Mouse (Mus musculus) heart, embryonic 13.5 days (tissue): ENCODE measurements around the gene Hira. TPM values are rescaled to one million over a fixed set of nuclear protein-coding genes. Genes with fewer than 3 reads are reported as not detected.
"Not testable (repeated sequence)": the region's sequence is repeated elsewhere in the genome, so short reads cannot be mapped to it uniquely, and the experiment has no call there.

Source experiments
- ATAC-seq: fragments of 200-750 bp; cut with Nextera tagmentation; 2 replicates; pipeline ENCODE4 v1.8.0; 2017; ENCODE audit warnings: moderate TSS enrichment; ENCODE audit not compliant: insufficient number of reproducible peaks, low FRiP score, low TSS enrichment; ENCODE audit errors: extremely low read depth
- H3K27ac ChIP-seq: fragments of 300-500 bp; sonication (generic); replicated peaks from 2 replicates; pipeline ENCODE4 v1.5.1; 2015; ENCODE audit warnings: moderate library complexity, mild to moderate bottlenecking, inconsistent platforms
- H3K27me3 ChIP-seq: fragments of 300-500 bp; sonication (generic); replicated peaks from 2 replicates; pipeline ENCODE4 v1.6.1; 2015; ENCODE audit warnings: mild to moderate bottlenecking, inconsistent platforms
- H3K36me3 ChIP-seq: fragments of 300-500 bp; sonication (generic); 2 replicates; pipeline ENCODE4 v1.6.1; 2015; ENCODE audit warnings: mild to moderate bottlenecking, inconsistent platforms
- H3K4me1 ChIP-seq: fragments of 300-500 bp; sonication (generic); 2 replicates; pipeline ENCODE4 v1.6.1; 2015; ENCODE audit warnings: inconsistent platforms
- H3K4me2 ChIP-seq: fragments of 300-500 bp; sonication (generic); 2 replicates; pipeline ENCODE4 v1.6.1; 2015; ENCODE audit warnings: inconsistent platforms, mild to moderate bottlenecking, moderate library complexity
- H3K4me3 ChIP-seq: fragments of 300-500 bp; sonication (generic); 2 replicates; pipeline ENCODE4 v1.5.1; 2015; ENCODE audit warnings: moderate library complexity, mild to moderate bottlenecking, inconsistent platforms
- H3K9ac ChIP-seq: fragments of 300-500 bp; sonication (generic); 2 replicates; pipeline ENCODE4 v1.6.1; 2015; ENCODE audit warnings: inconsistent platforms, mild to moderate bottlenecking, moderate library complexity
- H3K9me3 ChIP-seq: fragments of 300-500 bp; sonication (generic); 2 replicates; pipeline ENCODE4 v1.6.1; 2016; ENCODE audit warnings: inconsistent platforms
- WGBS: fragments of 180-500 bp; shearing (Covaris S2); methylation state at CpG from one replicate; pipeline ENCODE4 v1.1.7; 2015; ENCODE audit warnings: mixed read lengths; 5-methylcytosine and 5-hydroxymethylcytosine counted together
- polyA plus RNA-seq: library from polyadenylated mRNA; unstranded; fragments of >200 nt; fragmentation: Nextera tagmentation; extraction: Ambion mirVana; gene quantifications from 2 replicates; pipeline ENCODE4 v1.2.1, GENCODE M21; 2015

Hira gene
- polyA plus RNA-seq, 1 experiment from 2014 or later, result 11.0 TPM

- Histone ChIP-seq H3K27me3 (no peaks in the 10 kb centered on the region), H3K36me3 (no peaks in the 10 kb centered on the region), H3K9me3 (0 out of 2 replicates have a peak, but pooled peaks cover 6% of the 10 kb centered on the region), H3K4me1 (no peaks in the 10 kb centered on the region), H3K9ac (no peak overlapping the region), H3K4me2 (no peak overlapping the region), H3K4me3 (no peak overlapping the region), H3K27ac (no peak overlapping the region)
- no peak for ATAC-seq
- WGBS, result 62% methylated on average over 1 of the region's 1 CpGs
These were observed 16.7 kb upstream of the Hira start for GRCm38 (mm10) chr16:18860186-18860585.

GRCm38 (mm10) chr16:18870495-18870894 lies 6.3 kb upstream of the Hira start:
- ATAC-seq, H3K9ac ChIP-seq, H3K27me3 ChIP-seq, H3K9me3 ChIP-seq, H3K4me1 ChIP-seq, H3K4me2 ChIP-seq, H3K27ac ChIP-seq, H3K4me3 ChIP-seq: not testable (repeated sequence)
- 52% methylated on average over 1 of the region's 1 CpGs for WGBS
- peaks cover 52% of the 10 kb centered on the region for H3K36me3 ChIP-seq

- peak overlapping the region; percentile 96 for H3K4me3 ChIP-seq
- H3K4me2 ChIP-seq, result peak overlapping the region; percentile 95
- no peak; the same call in 1 of the 2 replicates for ATAC-seq
- WGBS, result under 1% methylated on average over 17 of the region's 17 CpGs
- peak overlapping the region; percentile 95 for H3K9ac ChIP-seq
- H3K27ac ChIP-seq, result peak overlapping the region; percentile 95
- no peaks in the 10 kb centered on the region for H3K27me3 ChIP-seq
- H3K36me3 ChIP-seq, result peaks cover 44% of the 10 kb centered on the region
- H3K4me1 ChIP-seq, result peaks cover 27% of the 10 kb centered on the region
- no peaks in the 10 kb centered on the region for H3K9me3 ChIP-seq
These were observed 771 bp upstream of the Hira start for GRCm38 (mm10) chr16:18876091-18876441.

GRCm38 (mm10) chr16:18877386-18878090 lies 701 bp downstream of the Hira start:
- H3K27ac ChIP-seq, result peak overlapping the region; percentile 95
- ATAC-seq, result no peak
- H3K4me1 ChIP-seq, result peaks cover 27% of the 10 kb centered on the region
- H3K9ac ChIP-seq, result peak overlapping the region; percentile 95
- peak overlapping the region; percentile 95 for H3K4me2 ChIP-seq
- WGBS, result under 1% methylated on average over 38 of the region's 43 CpGs
- no peaks in the 10 kb centered on the region for H3K9me3 ChIP-seq
- H3K36me3 ChIP-seq, result peaks cover 33% of the 10 kb centered on the region
- H3K27me3 ChIP-seq, result no peaks in the 10 kb centered on the region
- H3K4me3 ChIP-seq, result peak overlapping the region; percentile 96

- Histone ChIP-seq H3K27ac (peak overlapping the region; percentile 95), H3K9ac (peak overlapping the region; percentile 95), H3K27me3 (no peaks in the 10 kb centered on the region), H3K9me3 (no peaks in the 10 kb centered on the region), H3K36me3 (peaks cover 26% of the 10 kb centered on the region), H3K4me2 (peak overlapping the region; percentile 95), H3K4me1 (peaks cover 27% of the 10 kb centered on the region), H3K4me3 (peak overlapping the region; percentile 96)
- WGBS, result 26% methylated on average over 20 of the region's 20 CpGs
- no peak for ATAC-seq
These were observed 1.4 kb downstream of the Hira start for GRCm38 (mm10) chr16:18878091-18878720.

- H3K27me3 ChIP-seq, result no peaks in the 10 kb centered on the region
These were observed 7.2 kb downstream of the Hira start for GRCm38 (mm10) chr16:18884044-18884443.

GRCm38 (mm10) chr16:18893840-18894372 lies 17.1 kb downstream of the Hira start:
- Histone ChIP-seq H3K27me3 (no peaks in the 10 kb centered on the region), H3K4me3 (no peak overlapping the region), H3K9me3 (no peaks in the 10 kb centered on the region), H3K4me2 (no peak overlapping the region), H3K9ac (no peak overlapping the region), H3K4me1 (peaks cover 14% of the 10 kb centered on the region), H3K36me3 (peaks cover 33% of the 10 kb centered on the region), H3K27ac (no peak overlapping the region)
- no peak for ATAC-seq
- WGBS, result 76% methylated on average over 4 of the region's 4 CpGs

More at GRCm38 (mm10) chr16:18884044-18884443, 7.2 kb downstream of the Hira start:
- Histone ChIP-seq H3K4me2 (no peak overlapping the region), H3K27ac (no peak overlapping the region), H3K9ac (no peak overlapping the region), H3K4me3 (no peak overlapping the region), H3K9me3 (no peaks in the 10 kb centered on the region), H3K36me3 (peaks cover 25% of the 10 kb centered on the region), H3K4me1 (peaks cover 12% of the 10 kb centered on the region)
- ATAC-seq, result no peak

- H3K9me3 ChIP-seq, result no peaks in the 10 kb centered on the region
- no peak overlapping the region for H3K9ac ChIP-seq
- H3K4me1 ChIP-seq, result peaks cover 10% of the 10 kb centered on the region
- H3K4me2 ChIP-seq, result no peak overlapping the region
- H3K36me3 ChIP-seq, result peaks cover 46% of the 10 kb centered on the region
- H3K27me3 ChIP-seq, result no peaks in the 10 kb centered on the region
- H3K27ac ChIP-seq, result no peak overlapping the region
- no peak overlapping the region for H3K4me3 ChIP-seq
- 76% methylated on average over 3 of the region's 3 CpGs for WGBS
- no peak for ATAC-seq
These were observed 18.4 kb downstream of the Hira start for GRCm38 (mm10) chr16:18895249-18895648.

GRCm38 (mm10) chr16:18896429-18896828 lies 19.6 kb downstream of the Hira start:
- Histone ChIP-seq H3K36me3 (peaks cover 56% of the 10 kb centered on the region), H3K9ac (no peak overlapping the region), H3K4me1 (peaks cover 10% of the 10 kb centered on the region), H3K27ac (no peak overlapping the region), H3K4me3 (no peak overlapping the region), H3K27me3 (no peaks in the 10 kb centered on the region), H3K9me3 (no peaks in the 10 kb centered on the region), H3K4me2 (no peak overlapping the region)
- no peak for ATAC-seq
- 52% methylated on average over 10 of the region's 10 CpGs for WGBS

GRCm38 (mm10) chr16:18905648-18906047 lies 28.8 kb downstream of the Hira start:
- no peak overlapping the region for H3K4me2 ChIP-seq
- H3K9me3 ChIP-seq, result no peaks in the 10 kb centered on the region
- no peak for ATAC-seq
- no peaks in the 10 kb centered on the region for H3K27me3 ChIP-seq
- WGBS, result 90% methylated on average over 1 of the region's 1 CpGs
- no peak overlapping the region for H3K4me3 ChIP-seq
- peaks cover 83% of the 10 kb centered on the region for H3K36me3 ChIP-seq
- H3K27ac ChIP-seq, result no peak overlapping the region
- no peak overlapping the region for H3K9ac ChIP-seq
- H3K4me1 ChIP-seq, result no peaks in the 10 kb centered on the region

- Histone ChIP-seq H3K27ac (no peak overlapping the region), H3K27me3 (no peaks in the 10 kb centered on the region), H3K4me1 (no peaks in the 10 kb centered on the region), H3K36me3 (peaks cover 84% of the 10 kb centered on the region), H3K9me3 (no peaks in the 10 kb centered on the region), H3K4me2 (no peak overlapping the region), H3K4me3 (no peak overlapping the region), H3K9ac (no peak overlapping the region)
- ATAC-seq, result no peak
- 91% methylated on average over 4 of the region's 4 CpGs for WGBS
These were observed 39.2 kb downstream of the Hira start for GRCm38 (mm10) chr16:18916064-18916463.
